Mouse (Mus musculus): ENCODE data around the gene Fnip1.
"Not testable (repeated sequence)": the region's sequence is repeated elsewhere in the genome, so short reads cannot be mapped to it uniquely, and the experiment has no call there.

Fnip1 gene

DNA sequence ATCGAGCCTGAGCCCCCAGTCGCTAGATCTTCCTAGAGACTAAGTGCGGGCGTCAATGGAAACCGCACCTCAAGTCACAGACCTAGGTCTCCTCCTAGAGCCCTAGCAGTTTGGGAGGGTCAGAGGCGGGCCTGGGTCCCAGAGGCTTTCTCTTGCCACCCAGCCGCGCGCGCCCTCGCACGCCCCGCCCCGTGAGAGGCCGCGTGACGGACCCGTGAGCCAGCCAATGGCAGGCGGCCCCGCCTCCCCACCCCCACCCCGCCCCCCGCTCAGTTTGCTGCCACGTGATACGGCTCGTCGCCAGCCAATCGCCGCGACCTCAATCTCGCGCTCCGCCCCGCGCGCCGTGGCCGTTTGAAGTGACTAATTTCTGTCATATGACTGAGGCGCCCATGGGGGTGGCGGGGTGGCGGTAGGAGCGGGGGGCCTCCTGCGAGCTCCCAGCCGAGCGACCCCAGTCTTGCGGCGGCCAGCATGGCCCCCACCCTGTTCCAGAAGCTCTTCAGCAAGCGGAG lies at the start of gene Fnip1:
TSS of gene Fnip1 (plus strand) at position 377 of the 515 bp plus-strand sequence.
- DNase-seq (ENCODE audit: low spot score), result peak; percentile 96

DNA sequence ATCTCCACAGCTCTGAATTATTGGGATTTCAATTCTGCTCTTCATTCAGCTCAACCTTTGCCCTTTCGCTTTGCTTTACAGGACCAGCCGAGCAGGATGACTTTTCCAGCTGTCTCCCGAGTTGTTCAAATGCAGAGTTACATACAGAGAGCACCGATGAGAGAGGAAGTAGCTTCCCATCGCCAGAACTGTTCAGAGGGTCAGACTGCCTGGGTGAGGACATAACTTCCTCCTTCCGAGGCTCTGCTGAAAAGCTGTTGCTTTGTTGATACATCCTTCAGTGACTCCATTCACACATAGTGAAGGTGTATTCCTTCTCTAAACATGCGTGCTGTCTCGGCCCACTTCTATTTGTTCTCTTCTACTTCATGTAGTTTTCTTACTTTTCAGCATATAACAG lies 47.6 kb upstream of the Fnip1 start:
- DNase-seq (ENCODE audit: low spot score), result no peak

DNA sequence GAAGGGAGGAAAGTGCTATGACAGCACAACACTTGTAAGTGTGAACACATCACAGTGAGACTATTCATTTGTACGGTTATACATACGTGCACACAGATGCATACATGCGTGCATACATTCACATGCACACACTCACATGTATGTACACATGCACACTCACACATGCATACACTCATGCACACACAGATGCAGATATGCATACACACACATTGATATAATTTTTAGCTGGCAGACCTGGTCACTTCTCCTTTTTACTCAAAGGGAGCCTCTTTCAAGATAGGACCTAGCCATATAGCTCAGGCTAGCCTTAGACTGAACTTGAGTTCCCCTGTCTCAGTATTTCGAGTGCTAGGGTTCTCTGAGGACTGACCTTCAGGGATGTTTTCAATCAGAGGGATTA lies 46.7 kb upstream of the Fnip1 start:
- no peak for DNase-seq (ENCODE audit: low spot score)

DNA sequence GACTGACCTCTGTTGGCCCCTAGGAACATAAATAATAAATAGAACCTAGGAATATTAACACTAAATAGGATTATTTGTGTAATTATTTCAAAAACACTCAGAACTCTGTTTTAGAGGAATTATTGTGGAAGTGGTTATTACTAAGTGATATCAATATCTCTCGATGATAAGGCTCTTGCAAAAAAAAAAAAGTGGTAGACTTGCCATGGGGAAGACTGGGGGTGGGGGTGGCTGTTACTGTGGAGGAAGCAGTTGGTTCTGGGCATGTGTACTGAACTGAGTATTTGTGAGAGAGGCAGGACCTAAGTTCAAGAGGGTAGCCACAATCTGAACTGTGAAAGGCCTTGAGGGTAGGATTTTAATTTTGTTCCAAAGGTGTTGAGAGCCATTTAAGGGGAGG lies 41.3 kb upstream of the Fnip1 start:
- no peak for DNase-seq (ENCODE audit: low spot score)

DNA sequence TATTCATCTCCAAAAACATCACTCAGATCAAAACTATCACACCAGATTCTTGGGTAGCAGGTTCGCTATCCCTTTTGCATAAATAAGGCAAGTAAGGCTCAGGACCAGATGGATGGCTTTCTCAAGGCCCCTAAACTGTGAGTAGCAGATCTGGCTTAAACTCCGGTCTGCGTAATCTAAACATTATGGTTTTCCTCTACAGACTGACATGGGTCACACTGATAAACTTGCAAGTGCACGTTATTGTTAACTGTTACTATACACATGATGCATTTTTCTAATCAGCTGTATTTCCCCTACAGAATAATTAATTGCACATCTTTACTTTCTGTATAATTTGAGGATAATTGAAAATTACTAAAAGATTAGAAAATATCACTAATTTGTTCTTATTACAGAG lies 39.9 kb upstream of the Fnip1 start:
- no peak for DNase-seq (ENCODE audit: low spot score)

DNA sequence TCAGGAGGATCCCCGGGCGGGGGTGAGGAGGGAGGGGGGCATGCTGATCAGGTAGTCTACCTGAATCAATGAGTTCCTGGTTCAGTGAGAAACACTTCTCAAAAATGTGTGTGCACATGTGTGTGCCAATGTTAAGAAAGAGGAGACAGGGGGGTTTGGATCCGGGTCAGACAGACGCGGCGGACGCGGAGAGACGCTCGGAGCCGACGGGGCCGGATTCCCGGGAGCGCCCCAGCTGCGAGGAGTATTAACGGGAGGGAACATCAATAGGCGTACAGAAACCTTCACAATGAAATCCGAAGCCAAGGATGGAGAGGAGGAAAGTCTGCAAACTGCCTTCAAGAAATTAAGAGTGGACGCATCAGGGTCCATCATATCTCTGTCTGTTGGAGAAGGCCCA lies 37.2 kb upstream of the Fnip1 start:
- not testable (repeated sequence) for DNase-seq (ENCODE audit: low spot score)

DNA sequence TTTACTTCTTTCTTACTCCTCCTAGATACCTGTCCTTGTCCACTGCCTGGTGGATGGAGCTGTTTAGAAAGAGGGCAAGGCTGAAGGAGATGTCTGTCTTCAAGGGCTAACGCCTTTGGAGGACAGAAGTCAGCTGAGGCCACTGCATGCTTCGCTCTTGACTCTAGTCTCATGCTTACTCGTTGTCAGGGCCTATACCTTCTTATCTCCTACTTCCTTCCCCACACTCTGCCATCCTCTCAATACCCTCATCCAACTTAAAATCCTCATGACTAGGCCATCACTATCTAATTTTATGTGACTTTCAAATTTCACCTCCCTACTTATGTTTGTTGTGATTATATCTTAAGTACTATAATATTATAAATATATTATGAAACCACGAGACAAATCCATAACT lies 33.1 kb upstream of the Fnip1 start:
- no peak for DNase-seq (ENCODE audit: low spot score)

DNA sequence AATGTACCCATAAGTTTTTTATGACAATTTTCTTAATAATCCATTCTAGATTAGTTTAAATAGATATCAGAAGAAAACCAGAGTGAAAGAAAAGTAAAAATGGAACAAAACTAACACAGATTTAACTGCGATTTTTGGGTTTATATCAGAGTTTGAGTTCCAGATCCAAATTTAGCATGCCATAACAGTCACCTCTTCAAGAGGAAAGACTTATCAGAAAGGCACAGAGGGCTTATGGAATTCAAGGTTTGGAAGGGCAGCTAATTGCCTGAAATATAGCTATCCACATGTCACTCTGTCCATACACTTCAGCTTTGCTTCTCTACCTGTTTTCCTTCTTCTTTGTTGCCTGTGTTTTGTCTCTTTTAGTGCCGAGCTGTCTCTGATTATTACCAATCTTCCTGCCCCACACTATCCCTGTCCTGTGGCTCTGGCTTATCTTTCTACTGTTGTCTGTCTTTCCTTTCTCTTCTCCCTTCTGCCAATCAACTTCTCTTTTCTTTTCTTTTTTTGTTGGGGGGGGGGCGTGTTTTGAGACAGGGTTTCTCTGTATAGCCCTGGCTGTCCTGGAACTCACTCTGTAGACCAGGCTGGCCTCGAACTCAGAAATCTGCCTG lies 31.0 kb upstream of the Fnip1 start:
- DNase-seq (ENCODE audit: low spot score), result no peak

DNA sequence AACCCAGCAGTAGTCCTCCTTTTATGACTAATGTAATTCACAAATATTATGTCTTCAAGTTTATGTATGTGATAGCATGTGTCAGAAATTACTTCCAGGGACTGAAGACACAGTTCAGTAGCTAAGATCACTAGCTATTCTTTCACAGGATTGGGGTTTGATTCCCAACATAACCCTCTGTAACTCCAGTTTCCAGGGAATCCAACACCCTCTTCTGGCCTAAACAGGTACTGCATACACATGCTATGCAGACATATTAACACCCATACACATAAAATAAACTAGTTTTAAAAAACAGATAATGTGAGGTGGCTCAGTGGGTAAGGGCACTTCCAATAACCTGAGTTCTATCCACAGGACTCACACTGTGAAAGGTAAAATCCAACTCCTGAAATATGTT lies 27.4 kb upstream of the Fnip1 start:
- no peak for DNase-seq (ENCODE audit: low spot score)

DNA sequence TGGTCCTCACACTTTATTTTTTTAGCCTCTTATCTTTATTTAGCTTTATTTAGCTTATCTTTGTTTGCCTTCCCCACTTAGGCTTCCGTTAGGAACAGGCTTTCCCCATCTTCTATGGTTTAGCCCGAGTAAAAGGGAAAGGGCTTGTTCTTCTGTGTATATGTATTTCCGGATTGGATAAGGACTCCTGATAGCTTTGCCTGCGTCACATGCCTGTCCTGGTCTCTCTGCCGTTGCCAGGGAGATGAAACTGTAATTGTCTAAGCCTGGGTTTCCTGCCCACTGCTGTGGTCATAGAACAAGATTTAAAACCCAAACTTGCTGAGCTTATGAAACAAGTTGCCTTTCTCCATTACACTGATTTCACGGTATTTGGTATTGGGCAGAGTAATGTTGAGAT lies 25.0 kb upstream of the Fnip1 start:
- DNase-seq (ENCODE audit: low spot score), result peak; percentile 9

DNA sequence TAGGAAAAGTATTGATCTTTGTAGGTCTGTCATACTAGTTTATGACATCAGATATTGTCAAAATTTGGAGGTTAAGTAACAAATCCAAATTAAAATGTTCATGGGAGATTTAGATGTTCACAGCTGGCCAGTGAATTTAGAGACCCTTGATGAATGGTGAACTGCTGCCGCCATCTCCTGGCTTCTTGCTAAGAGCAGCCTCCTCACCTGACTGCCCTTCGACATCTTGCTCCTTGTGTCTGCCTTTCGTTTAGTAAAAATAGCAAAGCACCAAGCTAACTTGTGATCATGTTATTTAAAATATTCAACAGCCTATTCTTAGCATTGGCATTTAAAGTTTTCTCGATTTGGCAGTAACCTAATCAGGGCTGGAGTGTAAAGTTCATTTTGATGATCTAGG lies 15.0 kb upstream of the Fnip1 start:
- DNase-seq (ENCODE audit: low spot score), result no peak

DNA sequence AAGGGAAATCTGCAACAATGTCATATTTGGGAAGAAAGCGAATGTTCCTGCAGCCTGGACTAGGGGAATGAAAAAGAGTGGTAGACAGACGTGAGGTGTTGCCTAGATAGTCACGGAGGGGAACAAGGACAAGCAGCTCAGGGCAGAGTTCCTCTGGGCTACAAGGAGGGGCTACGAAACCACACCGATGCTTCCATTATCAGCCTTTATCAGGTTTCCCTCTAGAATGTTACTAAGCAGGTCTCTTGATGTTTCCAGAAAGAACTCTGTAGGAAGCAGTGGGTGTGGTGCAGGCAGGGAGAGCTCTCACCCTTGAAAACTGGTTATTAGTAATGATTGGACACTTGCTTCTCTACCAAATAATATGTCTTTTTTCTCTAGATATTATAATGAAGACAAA lies 11.7 kb upstream of the Fnip1 start:
- DNase-seq (ENCODE audit: low spot score), result no peak

DNA sequence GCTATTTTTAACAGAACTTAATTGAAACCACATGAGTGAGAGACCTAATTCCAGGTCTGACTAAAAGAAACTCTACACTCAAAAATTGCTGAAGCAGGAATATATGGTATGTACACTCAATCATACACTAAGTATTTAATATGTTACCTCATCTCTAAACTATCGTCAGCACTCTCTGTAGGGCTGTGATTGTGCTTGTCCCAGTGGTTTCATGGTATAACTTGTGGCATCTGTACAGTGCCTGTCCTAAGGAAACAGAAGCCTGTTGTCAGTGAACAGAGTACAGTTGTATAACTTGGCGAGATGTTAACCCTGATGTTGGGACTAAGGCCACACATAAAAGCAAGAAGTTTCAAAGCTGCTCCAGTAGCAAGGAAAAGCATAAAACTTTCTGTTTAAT lies 10.9 kb upstream of the Fnip1 start:
- no peak for DNase-seq (ENCODE audit: low spot score)

DNA sequence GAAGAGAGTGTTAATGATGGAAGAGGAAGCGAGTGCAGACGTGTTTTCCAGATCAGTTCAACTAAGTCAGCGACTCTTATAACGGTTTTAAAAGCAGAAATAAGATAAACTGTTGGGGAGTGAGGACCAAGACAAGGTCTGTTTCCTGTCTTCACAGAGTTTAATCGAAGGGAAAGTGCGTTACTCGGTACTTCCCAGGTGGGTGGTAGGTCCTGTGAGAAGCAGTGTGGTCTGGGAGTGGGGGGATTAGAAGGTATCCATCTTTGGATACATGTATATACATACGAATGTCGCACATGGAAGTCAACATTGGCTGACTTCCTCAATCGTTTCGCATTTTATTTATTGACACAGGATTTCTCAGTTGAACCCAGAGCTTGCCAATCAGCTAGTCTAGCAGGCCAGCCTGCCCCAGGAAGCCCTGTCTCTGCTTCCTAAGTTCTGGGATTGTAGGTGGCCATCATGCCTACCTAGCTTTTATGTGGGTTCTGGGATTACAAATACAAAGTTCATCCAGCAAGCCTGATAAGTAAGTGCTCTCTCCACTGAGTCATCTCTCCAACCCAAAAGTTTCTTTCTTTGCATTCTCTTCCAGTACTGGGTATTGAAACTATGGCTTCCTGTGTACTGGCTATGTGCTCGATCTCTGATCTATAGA lies 10.2 kb upstream of the Fnip1 start:
- no peak for DNase-seq (ENCODE audit: low spot score)

DNA sequence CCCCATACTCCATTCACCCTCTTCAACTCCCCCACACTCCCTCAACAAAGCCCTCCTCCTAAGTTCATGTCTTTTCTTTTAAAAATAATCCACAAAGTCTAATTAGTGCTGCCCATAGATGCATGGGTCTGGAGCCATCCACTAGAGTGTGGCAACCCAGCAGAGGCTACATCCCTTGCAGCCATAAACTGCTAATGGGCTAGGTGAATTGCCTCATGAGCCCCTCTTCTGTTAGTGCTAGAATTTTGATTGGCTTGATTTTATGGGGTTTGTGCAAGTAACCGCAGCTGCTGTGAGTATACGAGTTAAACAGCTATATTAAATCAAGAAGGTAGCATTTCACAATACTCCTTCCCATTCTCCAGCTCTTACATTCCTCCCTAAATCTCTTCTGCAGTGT lies 8.8 kb upstream of the Fnip1 start:
- DNase-seq (ENCODE audit: low spot score), result no peak

DNA sequence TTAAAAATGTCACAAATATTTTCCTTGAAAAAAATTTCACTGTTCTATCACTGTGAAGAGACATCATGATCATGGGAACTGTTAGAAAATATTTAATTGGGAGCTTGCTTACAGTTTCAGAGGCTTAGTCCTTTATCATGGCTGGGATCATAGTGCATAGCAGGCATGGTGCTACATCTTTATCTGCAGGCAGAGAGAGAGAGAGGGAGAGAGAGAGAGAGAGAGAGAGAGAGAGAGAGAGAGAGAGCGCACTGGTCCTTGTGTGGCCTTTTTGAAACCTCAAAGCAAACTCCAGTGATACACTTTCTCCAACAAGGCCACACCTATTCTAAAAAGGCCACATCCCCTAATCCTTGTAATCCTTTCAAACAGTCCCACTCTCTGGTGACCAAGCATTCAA lies 2.2 kb upstream of the Fnip1 start:
- DNase-seq (ENCODE audit: low spot score), result no peak

DNA sequence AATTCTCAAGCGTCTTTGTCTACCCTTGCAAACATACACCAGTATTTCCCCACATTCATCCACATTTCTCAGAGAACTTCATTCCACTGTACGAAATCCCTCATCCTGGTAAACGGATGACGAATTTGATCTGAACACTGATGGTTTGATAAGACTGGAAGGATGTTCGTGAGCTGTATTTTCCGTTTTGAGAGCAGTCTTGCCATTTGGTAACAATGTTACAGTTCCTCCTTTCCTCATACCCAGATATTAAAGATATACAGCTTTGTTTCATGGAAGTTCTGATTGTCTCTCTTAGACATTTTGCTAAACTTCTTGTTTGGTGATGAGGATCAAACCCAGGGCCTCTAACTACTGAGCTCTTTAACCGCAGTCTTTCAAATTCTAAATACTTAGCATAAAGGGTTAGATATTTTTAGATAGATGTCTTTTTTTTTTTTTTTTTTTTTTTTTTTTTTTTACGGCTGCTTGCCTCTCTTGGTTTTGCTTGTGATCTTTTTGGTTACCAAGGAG lies 633 bp upstream of the Fnip1 start:
- DNase-seq (ENCODE audit: low spot score), result no peak

DNA sequence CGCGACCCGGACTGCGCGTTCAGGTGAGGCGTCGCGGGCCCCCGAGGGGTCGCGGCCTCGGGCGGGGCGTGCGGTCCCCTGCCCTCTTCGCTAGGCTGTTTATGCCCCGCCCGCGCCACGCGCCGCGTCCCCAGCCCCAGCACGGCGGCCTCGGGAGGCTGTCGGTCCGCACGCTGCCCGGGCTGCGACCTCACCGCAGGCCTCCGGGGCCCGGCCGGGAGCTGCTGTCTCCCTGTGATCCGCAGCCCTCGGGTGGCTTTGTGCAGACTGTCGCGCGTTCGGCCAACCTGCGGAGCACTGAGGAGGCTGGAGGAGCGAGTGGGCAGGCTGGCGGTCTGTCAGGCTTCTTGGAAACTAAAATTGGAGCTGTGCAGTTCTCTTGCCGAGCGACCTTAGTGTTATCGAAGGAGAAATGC lies 375 bp downstream of the Fnip1 start:
- DNase-seq (ENCODE audit: low spot score), result peak; percentile 73

DNA sequence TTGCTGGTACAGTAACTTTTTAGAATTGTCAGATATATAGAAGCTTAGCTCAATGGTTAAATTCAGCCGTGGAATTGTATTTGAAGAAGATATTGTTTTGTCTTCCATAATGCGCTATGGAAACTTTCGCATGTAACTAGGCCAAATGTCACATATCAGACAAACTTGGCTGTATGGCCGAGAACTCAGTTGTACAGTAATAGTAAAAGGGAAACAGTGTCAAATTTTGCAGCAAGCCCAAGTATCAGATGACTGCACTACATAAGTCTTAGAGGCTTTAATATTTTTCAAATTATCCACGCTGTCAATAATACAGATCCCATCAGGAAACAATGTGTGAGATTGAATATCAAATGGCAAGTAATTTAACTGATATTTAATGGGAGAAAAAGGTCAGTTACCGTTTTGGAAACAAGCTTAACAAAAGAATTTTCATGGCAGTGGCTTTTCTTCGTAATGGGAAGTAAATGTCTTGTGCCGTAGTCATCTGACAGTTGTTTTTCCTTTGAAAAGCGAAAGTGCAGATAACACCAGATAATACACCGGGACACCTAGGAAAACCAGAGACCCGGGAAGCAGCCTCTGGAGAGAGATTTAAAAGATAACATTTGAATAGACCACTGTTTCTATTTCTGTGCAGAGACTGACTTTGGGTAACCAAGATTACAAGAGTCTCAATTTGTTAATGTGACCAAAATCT lies 1.1 kb downstream of the Fnip1 start:
- no peak for DNase-seq (ENCODE audit: low spot score)

DNA sequence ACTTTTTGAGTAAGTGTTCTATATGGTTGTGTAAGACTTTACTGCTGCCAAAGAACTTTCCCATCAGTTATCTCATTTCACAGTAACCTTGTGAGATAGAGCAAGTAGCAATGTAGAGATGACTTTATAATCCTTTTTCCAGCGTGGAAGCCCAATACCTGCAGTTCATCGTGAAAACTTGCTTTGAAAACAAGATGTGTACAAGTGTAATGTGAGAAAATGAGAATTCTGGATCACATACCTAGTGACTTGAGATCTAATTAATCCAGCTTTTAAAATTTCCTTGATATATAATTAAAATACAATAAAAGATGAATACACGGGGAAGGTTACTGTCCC lies 1.7 kb downstream of the Fnip1 start:
- no peak for DNase-seq (ENCODE audit: low spot score)

DNA sequence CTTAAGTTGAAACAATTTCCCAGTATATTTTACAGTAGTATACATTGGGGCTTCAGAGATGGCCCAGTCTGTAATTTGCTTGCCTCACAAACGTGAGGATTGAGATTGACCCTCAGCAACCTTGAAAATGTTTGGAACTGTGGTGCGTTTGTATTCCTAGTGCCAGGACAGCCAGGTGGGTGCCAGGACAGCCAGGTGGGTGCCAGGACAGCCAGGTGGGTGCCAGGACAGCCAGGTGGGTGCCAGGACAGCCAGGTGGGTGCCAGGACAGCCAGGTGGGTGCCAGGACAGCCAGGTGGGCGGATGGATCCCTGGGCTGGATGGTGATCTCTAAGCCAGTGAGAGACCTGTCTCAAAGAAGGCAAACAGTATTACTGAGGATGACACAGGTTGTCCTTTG lies 12.8 kb downstream of the Fnip1 start:
- DNase-seq (ENCODE audit: low spot score), result not testable (repeated sequence)

DNA sequence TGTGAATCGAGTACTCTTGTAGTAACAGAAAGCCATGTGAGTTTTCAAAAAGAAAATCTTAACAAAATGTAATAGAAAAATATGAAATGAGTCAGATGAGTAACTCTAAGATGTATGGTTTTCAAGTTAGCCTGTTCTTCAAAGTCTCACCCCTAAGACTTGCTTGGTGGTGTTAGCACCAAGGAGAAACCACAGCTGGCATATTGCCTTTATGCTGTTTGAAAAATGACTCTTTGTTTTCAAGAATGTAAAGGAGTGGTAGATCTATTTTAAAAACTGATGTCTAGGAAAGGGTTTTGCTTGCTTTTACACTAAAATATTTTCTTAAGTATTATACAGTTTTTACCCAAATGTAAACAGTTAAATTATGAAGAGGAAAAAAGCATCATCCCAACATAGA lies 16.5 kb downstream of the Fnip1 start:
- no peak for DNase-seq (ENCODE audit: low spot score)

DNA sequence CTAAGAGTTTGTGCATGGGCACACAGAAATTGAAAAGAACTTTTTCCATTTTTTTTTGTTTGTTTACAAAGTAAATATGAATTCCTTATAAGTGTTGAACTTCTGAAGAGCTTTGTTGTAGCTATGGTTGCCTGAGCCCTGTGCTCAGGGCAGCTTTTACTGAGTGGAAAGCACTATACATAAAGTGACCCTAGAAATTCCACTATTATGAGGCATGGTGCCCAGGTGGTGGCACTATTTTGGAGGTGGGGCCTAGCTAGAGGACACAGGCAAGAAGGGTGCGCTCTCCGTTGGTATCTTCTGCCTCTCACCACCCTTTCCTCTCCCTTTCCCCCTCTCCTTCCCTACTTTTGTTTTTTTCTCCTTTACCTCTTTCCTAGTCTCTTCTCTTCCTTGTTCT lies 18.9 kb downstream of the Fnip1 start:
- DNase-seq (ENCODE audit: low spot score), result no peak

Measured in yolk sac, embryonic 10.5 days (tissue).